Mouse (Mus musculus): ENCODE measurements at regions not wholly inside any gene's neighbourhood (a gene's known extent, or its start where the extent isn't known, plus 50 kb on each side); places are given as distances from the start of the nearest gene placed in this dataset.

DNA sequence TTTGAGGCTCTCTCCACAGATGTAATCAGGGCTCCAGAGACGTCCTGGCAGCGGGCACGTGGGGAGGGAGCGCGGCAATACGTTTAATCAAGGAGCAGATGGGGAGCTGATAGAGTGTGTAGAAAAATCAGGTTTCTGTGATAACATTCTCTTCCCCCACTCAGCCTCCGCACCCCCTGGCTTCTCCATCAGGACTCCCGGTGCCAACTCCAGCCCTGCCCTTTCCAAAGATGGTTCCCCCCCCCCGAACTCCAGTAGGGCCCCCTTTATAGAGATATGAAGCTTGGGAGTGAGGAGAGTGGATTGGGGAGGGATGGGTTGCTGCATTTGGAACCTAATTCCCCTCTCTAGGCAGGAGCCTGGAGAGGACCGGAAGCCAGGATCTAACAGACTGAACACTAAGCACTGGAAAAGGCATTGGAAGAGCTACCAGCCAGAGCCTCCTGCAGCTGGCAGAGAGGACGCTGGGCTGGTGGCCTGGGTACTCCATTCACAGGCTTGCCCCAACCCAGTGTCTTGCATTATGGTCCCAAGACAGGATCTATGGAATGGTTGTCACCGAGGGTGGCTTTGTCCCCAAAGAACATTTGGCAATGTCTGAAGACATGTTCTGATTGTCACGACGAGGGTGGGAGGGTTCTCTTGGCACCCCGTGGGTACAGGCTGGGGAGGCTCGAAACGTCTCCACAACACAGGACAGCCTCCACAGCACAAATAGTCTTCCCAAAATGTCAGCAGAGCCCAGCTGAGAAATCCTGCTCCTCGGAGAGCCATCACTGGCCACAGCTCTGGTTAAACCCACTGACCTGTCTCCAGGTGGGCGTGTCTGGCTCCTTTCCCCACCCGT lies 218.2 kb upstream of the Sdk2 start:
- TF ChIP-seq POLR2A (IDR thresholded peaks at IDR 0.05; ENCODE audit: insufficient read depth, low read depth, low read length) (no peak), CTCF (IDR thresholded peaks at IDR 0.05; ENCODE audit: insufficient read depth, low read depth, low read length) (no peak)
